Mouse (Mus musculus): ENCODE measurements around the gene Pam.

- TF ChIP-seq FLI1 (IDR thresholded peaks at IDR 0.05; ENCODE audit: low read length) (no peak), GATA1 (IDR thresholded peaks at IDR 0.05; ENCODE audit: borderline replicate concordance, low read length) (no peak)
Measured at GRCm38 (mm10) chr1:97862734-97863133, 232.7 kb downstream of the Pam start.

Measured in megakaryocyte, embryonic 14.5 days (primary cell).